Mouse (Mus musculus): ENCODE results near the gene Cox4i2.

Cox4i2 gene

DNA sequence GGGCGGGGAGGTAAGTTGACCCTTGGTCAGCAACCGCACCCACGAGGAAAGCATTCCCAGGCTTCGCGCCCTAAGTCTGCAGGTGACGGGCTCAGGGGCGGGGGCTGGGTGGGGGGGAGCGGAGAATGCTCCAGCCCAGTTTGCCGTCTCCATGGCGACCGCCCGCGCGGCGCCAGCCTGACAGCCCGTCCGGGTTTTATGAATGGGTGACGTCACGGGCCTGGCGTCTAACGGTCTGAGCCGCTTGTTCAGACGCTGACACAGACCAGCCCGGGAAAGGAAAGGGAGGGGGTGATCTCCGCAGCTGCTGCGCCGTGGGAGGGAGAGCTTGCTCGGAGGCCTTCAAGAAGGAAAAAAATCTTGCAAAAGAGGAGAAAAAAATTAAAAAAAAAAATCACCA, 19.0 kb upstream of the Cox4i2 start:
- DNase-seq (ENCODE audit: low read depth, low spot score) = peak; percentile 84

- DNase-seq (ENCODE audit: low read depth, low spot score) = peak; percentile 69
Measured at GRCm38 (mm10) chr2:152736090-152736601, 17.8 kb upstream of the Cox4i2 start, which contains the start of gene Id1. TSS of gene Id1 (plus strand) at chr2:152736251.

GRCm38 (mm10) chr2:152736748-152737147, 17.2 kb upstream of the Cox4i2 start:
- DNase-seq (ENCODE audit: low read depth, low spot score) = peak; percentile 18

GRCm38 (mm10) chr2:152737306-152738221, 16.4 kb upstream of the Cox4i2 start:
- DNase-seq (ENCODE audit: low read depth, low spot score) = no peak

GRCm38 (mm10) chr2:152738341-152738740, 15.6 kb upstream of the Cox4i2 start:
- no peak for DNase-seq (ENCODE audit: low read depth, low spot score)

DNA sequence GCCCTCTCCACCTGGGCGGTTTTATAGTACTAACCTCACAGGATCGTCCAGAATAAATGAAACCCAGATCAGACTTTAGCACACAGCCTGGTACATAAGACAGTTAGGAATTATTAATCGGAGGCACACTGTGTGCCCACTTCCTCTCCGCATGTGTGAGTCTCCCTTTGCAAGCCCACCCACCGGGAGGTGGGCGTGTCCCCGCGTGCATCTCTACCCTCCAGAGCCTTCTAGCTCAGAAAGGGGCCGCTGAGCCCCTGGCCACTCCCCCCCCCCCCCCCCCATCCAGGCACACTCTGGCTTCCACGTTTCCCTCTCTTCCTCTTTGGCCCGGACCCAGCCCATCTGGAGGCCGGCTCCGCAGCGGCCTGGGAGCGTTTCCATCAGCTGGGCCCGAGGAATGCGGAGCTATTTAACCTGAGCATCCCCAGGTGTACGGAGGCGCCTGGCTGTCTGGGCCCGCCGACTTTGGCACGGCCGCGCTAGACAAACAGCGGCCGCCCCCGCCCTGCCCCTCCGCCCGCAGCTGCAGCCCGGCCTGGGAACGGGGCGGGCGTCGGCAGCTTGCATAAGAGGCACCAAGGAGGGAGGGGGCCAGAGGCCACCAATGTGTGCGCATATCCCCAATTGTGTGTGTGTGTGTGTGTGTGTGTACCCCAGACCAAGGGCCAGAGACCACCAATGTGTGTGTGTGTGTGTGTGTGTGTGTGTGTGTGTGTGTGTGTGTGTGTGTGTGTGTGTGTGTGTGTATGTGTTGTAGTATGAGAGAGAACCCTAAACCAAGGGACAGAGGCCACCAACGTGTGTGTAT, 14.7 kb upstream of the Cox4i2 start:
- peak; percentile 49 for DNase-seq (ENCODE audit: low read depth, low spot score)

DNA sequence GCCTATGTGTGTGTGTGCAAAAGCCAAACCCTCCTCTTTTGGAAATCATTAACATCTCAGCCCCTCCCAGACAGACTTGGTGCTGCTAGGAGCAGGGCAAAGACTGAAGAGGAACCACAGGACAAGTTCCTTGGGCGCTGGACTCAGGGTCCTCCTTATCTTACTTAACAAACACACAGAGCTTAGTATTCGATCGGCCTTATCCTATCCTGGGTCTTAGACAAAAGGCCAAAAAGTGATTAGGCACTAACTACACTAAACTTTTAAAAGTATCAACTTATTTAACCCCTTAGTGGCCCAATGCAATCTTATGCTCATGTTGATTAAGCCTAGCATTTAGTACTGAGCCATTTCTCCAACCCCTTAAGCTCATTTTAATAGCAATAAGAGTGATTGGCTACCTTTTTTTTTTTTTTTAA, 14.1 kb upstream of the Cox4i2 start:
- DNase-seq (ENCODE audit: low read depth, low spot score) = no peak

- no peak for DNase-seq (ENCODE audit: low read depth, low spot score)
Measured at GRCm38 (mm10) chr2:152740490-152740889, 13.5 kb upstream of the Cox4i2 start.

DNA sequence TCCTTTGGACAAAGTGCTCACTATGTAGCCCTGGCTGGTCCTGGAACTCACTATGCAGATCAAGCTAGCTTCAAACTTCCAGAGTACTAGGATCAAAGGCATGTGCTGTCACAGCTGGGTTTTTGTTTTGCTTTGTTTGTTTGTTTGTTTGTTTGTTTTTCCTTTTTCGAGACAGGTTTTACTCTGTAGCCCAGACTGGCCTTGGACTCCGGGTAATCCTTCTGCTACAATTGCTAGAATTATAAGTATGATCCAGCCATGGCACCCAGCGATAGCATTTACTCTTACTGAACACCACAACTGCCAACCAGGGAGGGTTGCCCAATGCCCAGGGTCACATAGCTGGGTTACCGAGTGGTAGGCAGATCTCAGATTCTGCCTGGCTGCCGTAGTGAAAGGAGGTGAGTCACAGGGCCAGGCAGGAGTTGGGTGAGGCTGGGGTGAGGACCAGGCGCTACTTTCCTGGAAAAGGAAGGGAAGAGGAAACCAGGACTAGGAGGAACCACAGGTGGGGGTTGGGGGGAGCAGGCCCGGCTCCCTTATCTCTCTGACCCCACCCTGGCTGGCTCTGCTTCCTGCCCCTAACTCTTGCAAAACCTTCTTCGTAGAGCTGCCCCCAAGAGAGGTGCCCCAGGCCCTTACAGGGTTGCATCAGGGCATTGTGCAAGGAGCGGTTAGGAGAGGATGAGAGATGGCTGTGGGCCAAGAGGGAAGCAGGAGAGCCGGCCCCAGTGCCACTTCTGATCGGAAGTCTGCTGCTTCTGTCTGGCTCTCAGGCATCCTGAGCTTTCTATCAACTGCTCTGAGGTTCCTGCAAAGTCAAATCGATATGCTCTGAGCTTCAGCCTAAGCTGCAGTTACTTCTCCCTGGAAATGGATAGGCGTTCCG, 12.6 kb upstream of the Cox4i2 start:
- DNase-seq (ENCODE audit: low read depth, low spot score) = no peak

DNA sequence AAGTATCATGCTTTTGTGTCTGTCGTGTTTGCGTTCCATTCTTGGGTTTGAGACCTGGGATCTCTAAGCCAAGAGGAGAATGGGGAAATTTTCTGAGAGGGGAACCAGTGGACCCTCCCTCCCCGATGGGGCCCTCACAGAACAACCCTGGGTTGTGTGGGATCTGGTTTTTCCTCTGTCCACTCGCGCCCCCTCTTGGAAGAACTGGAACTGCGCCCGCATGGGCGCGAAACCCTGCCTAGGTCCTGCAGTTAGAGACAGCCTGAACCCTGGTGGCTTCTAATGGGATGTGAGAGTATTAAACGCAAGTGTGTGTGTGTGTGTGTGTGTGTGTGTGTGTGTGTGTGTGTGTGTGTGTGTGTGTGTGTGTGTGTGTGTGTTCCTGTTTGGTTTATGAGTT, 11.5 kb upstream of the Cox4i2 start:
- no peak for DNase-seq (ENCODE audit: low read depth, low spot score)

GRCm38 (mm10) chr2:152756474-152757393, 2.8 kb downstream of the Cox4i2 start:
- no peak for DNase-seq (ENCODE audit: low read depth, low spot score)

- no peak for DNase-seq (ENCODE audit: low read depth, low spot score)
Measured at GRCm38 (mm10) chr2:152757478-152757877, 3.5 kb downstream of the Cox4i2 start.

DNA sequence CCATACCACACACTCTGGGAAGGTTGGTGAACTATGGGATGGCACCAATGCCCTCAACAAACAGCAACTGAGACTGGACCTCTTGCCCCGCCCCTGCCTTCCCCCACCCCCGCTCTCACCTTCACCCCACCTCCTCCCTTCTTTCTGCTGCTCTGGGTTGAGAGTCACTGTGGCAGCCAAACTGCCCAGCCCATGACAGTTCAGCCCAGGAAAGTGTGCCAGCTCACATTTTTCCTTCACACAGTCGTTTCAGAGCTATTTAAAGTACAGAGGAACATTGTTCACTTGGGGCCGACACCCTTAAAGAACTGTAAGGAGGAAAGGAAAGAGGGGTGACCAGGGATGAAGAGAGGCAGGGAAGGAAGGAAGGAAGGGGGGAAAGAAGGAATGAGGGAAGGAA, 4.4 kb downstream of the Cox4i2 start:
- DNase-seq (ENCODE audit: low read depth, low spot score) = no peak

DNA sequence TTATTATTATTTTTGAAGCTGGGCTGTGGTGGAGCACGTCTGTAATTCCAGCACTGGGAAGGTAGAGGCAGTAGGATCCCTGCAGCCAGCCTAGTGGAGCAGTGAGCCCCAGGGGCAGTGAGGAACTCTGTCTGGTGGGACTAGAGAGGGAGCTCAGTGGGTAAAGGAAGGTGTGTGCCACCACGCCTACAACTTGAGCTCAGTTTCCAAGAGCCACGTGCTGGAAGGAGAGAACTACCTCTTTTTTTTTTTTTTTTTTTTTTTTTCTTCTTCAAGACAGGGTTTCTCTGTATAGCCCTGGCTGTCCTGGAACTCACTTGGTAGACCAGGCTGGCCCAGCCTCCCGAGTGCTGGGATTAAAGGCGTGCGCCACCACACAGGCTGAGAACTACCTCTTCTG, 9.3 kb downstream of the Cox4i2 start:
- no peak for DNase-seq (ENCODE audit: low read depth, low spot score)

GRCm38 (mm10) chr2:152764172-152765044, 10.4 kb downstream of the Cox4i2 start:
- no peak for DNase-seq (ENCODE audit: low read depth, low spot score)

DNA sequence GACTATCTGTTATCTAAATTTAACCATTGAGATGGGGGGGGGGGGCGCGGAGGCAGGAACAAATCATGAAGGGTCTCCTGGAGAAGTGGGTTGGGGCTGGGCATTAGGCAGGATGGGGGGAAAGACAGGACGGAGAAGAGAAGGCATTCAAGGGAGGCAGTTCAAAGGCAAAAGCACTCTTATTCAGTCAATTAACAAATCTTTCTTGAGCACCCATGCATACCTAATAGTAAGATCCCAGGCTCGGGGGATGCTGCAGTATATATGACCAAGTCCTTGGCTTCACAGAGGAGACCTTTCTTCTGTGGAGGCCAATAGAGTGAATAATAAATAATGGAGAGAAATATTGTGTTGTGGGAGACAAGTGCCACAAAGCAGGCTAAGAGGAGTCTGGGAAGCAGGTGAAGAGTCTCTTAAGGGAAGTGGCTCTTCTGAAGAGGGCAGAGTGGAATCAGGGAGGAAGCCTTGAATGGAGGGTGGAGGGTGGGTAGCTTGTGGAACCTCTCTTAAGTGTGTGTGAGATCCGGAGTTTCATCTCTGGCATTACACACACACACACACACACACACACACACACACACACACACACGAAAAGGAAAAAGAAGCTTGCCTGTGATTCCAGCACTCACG, 11.2 kb downstream of the Cox4i2 start:
- DNase-seq (ENCODE audit: low read depth, low spot score) = no peak

GRCm38 (mm10) chr2:152766387-152767123, 12.6 kb downstream of the Cox4i2 start:
- peak; percentile 81 for DNase-seq (ENCODE audit: low read depth, low spot score)

All from CD4-positive helper T cell, adult 2 months (primary cell).